Mouse (Mus musculus): ENCODE measurements at regions not wholly inside any gene's neighbourhood (a gene's known extent, or its start where the extent isn't known, plus 50 kb on each side); places are given as distances from the start of the nearest gene placed in this dataset.
A peak's percentile ranks its signal among the peaks of the same experiment; 100 is the strongest.

- DNase-seq (ENCODE audit: inconsistent ontology term), result peak; percentile 61
Observed at GRCm38 (mm10) chr15:63193617-63194491, 651.1 kb downstream of the Gsdmc2 start.

GRCm38 (mm10) chr15:63191731-63192130 lies 653.2 kb downstream of the Gsdmc2 start:
- no peak for DNase-seq (ENCODE audit: inconsistent ontology term)

GRCm38 (mm10) chr15:63190086-63190485 lies 654.9 kb downstream of the Gsdmc2 start:
- DNase-seq (ENCODE audit: inconsistent ontology term), result peak; percentile 22

GRCm38 (mm10) chr15:63171003-63171402 lies 674.0 kb downstream of the Gsdmc2 start:
- DNase-seq (ENCODE audit: inconsistent ontology term), result no peak

- DNase-seq (ENCODE audit: inconsistent ontology term), result peak; percentile 73
Observed at GRCm38 (mm10) chr15:63170171-63170570, 674.8 kb downstream of the Gsdmc2 start.

- DNase-seq (ENCODE audit: inconsistent ontology term), result peak; percentile 79
Observed at GRCm38 (mm10) chr15:63166411-63166810, 678.6 kb downstream of the Gsdmc2 start.

GRCm38 (mm10) chr15:63163550-63164279 lies 681.3 kb downstream of the Gsdmc2 start:
- no peak for DNase-seq (ENCODE audit: inconsistent ontology term)

GRCm38 (mm10) chr15:63162881-63163549 lies 682.0 kb downstream of the Gsdmc2 start:
- peak; percentile 36 for DNase-seq (ENCODE audit: inconsistent ontology term)

- DNase-seq (ENCODE audit: inconsistent ontology term), result no peak
Observed at GRCm38 (mm10) chr15:63123123-63123688, 721.8 kb downstream of the Gsdmc2 start.

- no peak for DNase-seq (ENCODE audit: inconsistent ontology term)
Observed at GRCm38 (mm10) chr15:63112918-63113317, 732.1 kb downstream of the Gsdmc2 start.

- no peak for DNase-seq (ENCODE audit: inconsistent ontology term)
Observed at GRCm38 (mm10) chr15:63100093-63100492, 744.9 kb downstream of the Gsdmc2 start.

GRCm38 (mm10) chr15:63081972-63082371 lies 763.0 kb downstream of the Gsdmc2 start:
- DNase-seq (ENCODE audit: inconsistent ontology term), result no peak

GRCm38 (mm10) chr15:63079825-63080224 lies 765.2 kb downstream of the Gsdmc2 start:
- DNase-seq (ENCODE audit: inconsistent ontology term), result peak; percentile 29

- DNase-seq (ENCODE audit: inconsistent ontology term), result no peak
Observed at GRCm38 (mm10) chr15:63071921-63072320, 773.1 kb downstream of the Gsdmc2 start.

GRCm38 (mm10) chr15:63067126-63067525 lies 777.9 kb downstream of the Gsdmc2 start:
- no peak for DNase-seq (ENCODE audit: inconsistent ontology term)

- DNase-seq (ENCODE audit: inconsistent ontology term), result peak; percentile 60
Observed at GRCm38 (mm10) chr15:63066020-63066439, 778.9 kb downstream of the Gsdmc2 start.

- no peak for DNase-seq (ENCODE audit: inconsistent ontology term)
Observed at GRCm38 (mm10) chr15:63061891-63062290, 783.1 kb downstream of the Gsdmc2 start.

GRCm38 (mm10) chr15:63060826-63061225 lies 784.2 kb downstream of the Gsdmc2 start:
- DNase-seq (ENCODE audit: inconsistent ontology term), result no peak

GRCm38 (mm10) chr15:63052570-63053255 lies 792.3 kb downstream of the Gsdmc2 start:
- DNase-seq (ENCODE audit: inconsistent ontology term), result peak; percentile 97

- no peak for DNase-seq (ENCODE audit: inconsistent ontology term)
Observed at GRCm38 (mm10) chr15:63050033-63050432, 794.9 kb downstream of the Gsdmc2 start.

GRCm38 (mm10) chr15:63042367-63042766 lies 802.6 kb downstream of the Gsdmc2 start:
- no peak for DNase-seq (ENCODE audit: inconsistent ontology term)

All from Muller cell, postnatal 12 days (primary cell).